Mouse (Mus musculus) liver, embryonic 14.5 days (tissue): ENCODE measurements around the gene Siva1. TPM values are rescaled to one million over a fixed set of nuclear protein-coding genes. Genes with fewer than 3 reads are reported as not detected.

Experiments used
- ATAC-seq: fragments of 200-750 bp; cut with Nextera tagmentation; 2 replicates; pipeline ENCODE4 v1.8.0; 2017; ENCODE audit warnings: moderate number of reproducible peaks, mild to moderate bottlenecking, moderate library complexity; ENCODE audit not compliant: insufficient read depth
- DNase-seq, 3 experiments: peaks; one replicate each; pipeline ENCODE4 v3.0.0-alpha.2; 2012 to 2013; ENCODE audit warnings: low read depth in 3 of 3, low spot score in 3 of 3
- H3K27ac ChIP-seq: fragments of 300-500 bp; sonication (generic); 2 replicates; pipeline ENCODE4 v1.5.1; 2014; ENCODE audit warnings: moderate library complexity, mild to moderate bottlenecking, control low read depth, inconsistent platforms
- H3K27me3 ChIP-seq: fragments of 300-500 bp; sonication (generic); 2 replicates; pipeline ENCODE4 v1.6.1; 2014; ENCODE audit warnings: mild to moderate bottlenecking, low read length, moderate library complexity; ENCODE audit not compliant: control insufficient read depth, insufficient read depth
- H3K36me3 ChIP-seq: fragments of 300-500 bp; sonication (generic); replicated peaks from 2 replicates; pipeline ENCODE4 v1.6.1; 2014; ENCODE audit warnings: low read depth; ENCODE audit not compliant: control insufficient read depth, insufficient read depth
- H3K4me1 ChIP-seq, 2 experiments: fragments of 200-500 bp in 1 of 2; fragments of 300-500 bp in 1 of 2; sonication (generic) in 1 of 2; replicated peaks; 2 replicates each; pipeline ENCODE4 v1.6.1; 2012 to 2014; ENCODE audit warnings: antibody characterized with exemption in 1 of 2, inconsistent platforms in 1 of 2, low read length in 1 of 2; ENCODE audit not compliant: control insufficient read depth in 2 of 2, insufficient read depth in 2 of 2
- H3K4me2 ChIP-seq: fragments of 300-500 bp; sonication (generic); 2 replicates; pipeline ENCODE4 v1.6.1; 2014; ENCODE audit warnings: low read depth, mild to moderate bottlenecking, control low read depth, moderate library complexity
- H3K4me3 ChIP-seq, 2 experiments: fragments of 200-500 bp in 1 of 2; fragments of 300-500 bp in 1 of 2; sonication (generic) in 1 of 2; 2 replicates each; pipeline ENCODE4 v1.5.1; 2012 to 2014; ENCODE audit warnings: low read depth in 2 of 2, low read length in 2 of 2, mild to moderate bottlenecking in 2 of 2, control low read depth in 1 of 2, inconsistent platforms in 1 of 2, moderate library complexity in 1 of 2; ENCODE audit not compliant: insufficient read depth in 1 of 2
- H3K9ac ChIP-seq: fragments of 300-500 bp; sonication (generic); replicated peaks from 2 replicates; pipeline ENCODE4 v1.6.1; 2014; ENCODE audit warnings: mild to moderate bottlenecking, control low read depth, moderate library complexity
- H3K9me3 ChIP-seq: fragments of 300-500 bp; sonication (generic); 2 replicates; pipeline ENCODE4 v1.6.1; 2016; ENCODE audit warnings: low read length, mixed read lengths; ENCODE audit not compliant: control insufficient read depth
- CTCF ChIP-seq: IDR thresholded peaks from 2 replicates; pipeline ENCODE4 v1.5.1; 2016; ENCODE audit warnings: antibody characterized with exemption, low read depth, control low read depth
- EP300 ChIP-seq: IDR thresholded peaks from 2 replicates; pipeline ENCODE4 v1.6.1; 2016; ENCODE audit warnings: antibody characterized with exemption, low read depth
- WGBS: fragments of 180-500 bp; shearing (Covaris S2); extraction: QIAGEN DNeasy Blood & Tissue Kit; methylation state at CpG from one replicate; pipeline ENCODE4 v1.1.7; 2014; ENCODE audit not compliant: insufficient replicate concordance; 5-methylcytosine and 5-hydroxymethylcytosine counted together
- microRNA-seq: library from miRNA; unstranded; fragments of <30 nt; microRNA quantifications from one replicate; pipeline ENCODE4, GENCODE M21; 2016
- polyA plus RNA-seq, 2 experiments: library from polyadenylated mRNA; depleted of rRNA in 1 of 2; stranded (reverse) in 1 of 2; unstranded in 1 of 2; fragments of >200 nt; fragmentation: Nextera tagmentation in 1 of 2; extraction: Ambion mirVana in 1 of 2; gene quantifications; 2 replicates each; pipeline versions ENCODE4 v1.2.1 to v1.2.3; 2012 to 2014

Siva1 gene
- polyA plus RNA-seq, 2 experiments = 70.6 to 157 TPM

GRCm38 (mm10) chr12:112688458-112688857 is 44.0 kb downstream of the Siva1 start:
- no peak overlapping the region for H3K4me3 ChIP-seq
- H3K4me2 ChIP-seq = no peak overlapping the region
- 14% methylated on average over 15 of the region's 15 CpGs for WGBS
- no peaks in the 10 kb centered on the region for H3K36me3 ChIP-seq
- H3K27ac ChIP-seq = no peak overlapping the region
- no peak for DNase-seq
- H3K4me1 ChIP-seq = peaks cover 0 to 6% of the 10 kb centered on the region in 2 experiments; a peak in 2 of 4 replicates
- H3K27me3 ChIP-seq = no peaks in the 10 kb centered on the region; the same call in 1 of the 2 replicates
- ATAC-seq = no peak
- no peak for TF ChIP-seq CTCF
- no peak for TF ChIP-seq EP300
- H3K9me3 ChIP-seq = no peaks in the 10 kb centered on the region
- H3K9ac ChIP-seq = no peak overlapping the region

- TF ChIP-seq EP300 (no peak), CTCF (no peak)
- DNase-seq (peak; percentile 69 to 75 (median 71)), ATAC-seq (peak; percentile 93)
- Histone ChIP-seq H3K36me3 (no peaks in the 10 kb centered on the region), H3K9me3 (no peaks in the 10 kb centered on the region), H3K4me1 (peaks cover 0 to 14% of the 10 kb centered on the region in 2 experiments; a peak in 2 of 4 replicates), H3K27ac (peak overlapping the region; percentile 17; the same call in 1 of the 2 replicates), H3K27me3 (no peaks in the 10 kb centered on the region), H3K4me2 (peak overlapping the region; percentile 77), H3K9ac (peak overlapping the region; percentile 78), H3K4me3 (peak overlapping the region; percentile 72 to 81)
- WGBS = 2% methylated on average over 54 of the region's 54 CpGs
Observed at GRCm38 (mm10) chr12:112693185-112694126, 49.0 kb downstream of the Siva1 start.

GRCm38 (mm10) chr12:112694127-112694475 is 49.6 kb downstream of the Siva1 start:
- DNase-seq (no peak), ATAC-seq (no peak)
- no peaks in the 10 kb centered on the region for H3K27me3 ChIP-seq
- TF ChIP-seq EP300 (no peak), CTCF (no peak)
- WGBS = 70% methylated on average over 10 of the region's 10 CpGs
- H3K4me2 ChIP-seq = peak overlapping the region; percentile 77
- H3K36me3 ChIP-seq = no peaks in the 10 kb centered on the region
- H3K9ac ChIP-seq = no peak overlapping the region; the same call in 1 of the 2 replicates
- no peak overlapping the region for H3K4me3 ChIP-seq
- peaks cover 0 to 14% of the 10 kb centered on the region in 2 experiments; a peak in 2 of 4 replicates for H3K4me1 ChIP-seq
- H3K9me3 ChIP-seq = no peaks in the 10 kb centered on the region
- no peak overlapping the region for H3K27ac ChIP-seq

GRCm38 (mm10) chr12:112696806-112697425 is 52.4 kb downstream of the Siva1 start:
- Histone ChIP-seq H3K4me3 (no peak overlapping the region), H3K36me3 (no peaks in the 10 kb centered on the region), H3K4me1 (peaks cover 0 to 14% of the 10 kb centered on the region in 2 experiments; a peak in 2 of 4 replicates), H3K4me2 (no peak overlapping the region), H3K9ac (no peak overlapping the region), H3K27ac (no peak overlapping the region), H3K9me3 (no peaks in the 10 kb centered on the region), H3K27me3 (peaks cover 4% of the 10 kb centered on the region; the same call in 1 of the 2 replicates)
- TF ChIP-seq CTCF = no peak
- TF ChIP-seq EP300 = no peak
- DNase-seq = no peak
- 62% methylated on average over 3 of the region's 3 CpGs for WGBS
- no peak for ATAC-seq

Small RNA genes within 50 kb of the gene (microRNA-seq; reads per million reads assigned to microRNA genes)
- gene Mir6939 = not detected

Other genes with a start within 250 kb of the Siva1 start
- 0.02 and 0.04 TPM in 2 replicates for gene A530016L24Rik, start 155.2 kb upstream of the Siva1 start, polyA plus RNA-seq (2012; rRNA removed)
- 0.06 and 0.09 TPM in 2 replicates for gene A530016L24Rik, start 155.2 kb upstream of the Siva1 start, polyA plus RNA-seq (2014; fragmentation: Nextera tagmentation; extraction: Ambion mirVana)
- 0.02 and 0.09 TPM in 2 replicates for gene Tmem179, start 127.9 kb upstream of the Siva1 start, polyA plus RNA-seq (2012; rRNA removed)
- 0.05 and 0.08 TPM in 2 replicates for gene Tmem179, start 127.9 kb upstream of the Siva1 start, polyA plus RNA-seq (2014; fragmentation: Nextera tagmentation; extraction: Ambion mirVana)
- 4.8 and 6.2 TPM in 2 replicates for gene Inf2, start 55.9 kb upstream of the Siva1 start, polyA plus RNA-seq (2012; rRNA removed)
- gene Inf2, start 55.9 kb upstream of the Siva1 start, polyA plus RNA-seq (2014; fragmentation: Nextera tagmentation; extraction: Ambion mirVana) = 2.0 and 2.1 TPM in 2 replicates
- 3.7 and 5.4 TPM in 2 replicates for gene Adssl1, start 24.6 kb upstream of the Siva1 start, polyA plus RNA-seq (2012; rRNA removed)
- 7.6 and 8.5 TPM in 2 replicates for gene Adssl1, start 24.6 kb upstream of the Siva1 start, polyA plus RNA-seq (2014; fragmentation: Nextera tagmentation; extraction: Ambion mirVana)
- gene Akt1, start 30.2 kb downstream of the Siva1 start, polyA plus RNA-seq (2012; rRNA removed) = 33.6 and 41.2 TPM in 2 replicates
- gene Akt1, start 30.2 kb downstream of the Siva1 start, polyA plus RNA-seq (2014; fragmentation: Nextera tagmentation; extraction: Ambion mirVana) = 9.9 and 17.2 TPM in 2 replicates
- gene Zbtb42, start 34.1 kb downstream of the Siva1 start, polyA plus RNA-seq (2012; rRNA removed) = 0.69 and 0.74 TPM in 2 replicates
- 0.64 and 1.1 TPM in 2 replicates for gene Zbtb42, start 34.1 kb downstream of the Siva1 start, polyA plus RNA-seq (2014; fragmentation: Nextera tagmentation; extraction: Ambion mirVana)
- 3.4 and 4.2 TPM in 2 replicates for gene Cep170b, start 75.8 kb downstream of the Siva1 start, polyA plus RNA-seq (2012; rRNA removed)
- 1.9 and 2.6 TPM in 2 replicates for gene Cep170b, start 75.8 kb downstream of the Siva1 start, polyA plus RNA-seq (2014; fragmentation: Nextera tagmentation; extraction: Ambion mirVana)
- gene Pld4, start 116.0 kb downstream of the Siva1 start, polyA plus RNA-seq (2012; rRNA removed) = 13.3 and 14.3 TPM in 2 replicates
- 12.5 and 14.7 TPM in 2 replicates for gene Pld4, start 116.0 kb downstream of the Siva1 start, polyA plus RNA-seq (2014; fragmentation: Nextera tagmentation; extraction: Ambion mirVana)
- gene Ahnak2, start 158.0 kb downstream of the Siva1 start, polyA plus RNA-seq (2012; rRNA removed) = 0.06 and 0.10 TPM in 2 replicates
- gene Ahnak2, start 158.0 kb downstream of the Siva1 start, polyA plus RNA-seq (2014; fragmentation: Nextera tagmentation; extraction: Ambion mirVana) = 0.13 and 0.14 TPM in 2 replicates
- 0.15 and 0.21 TPM in 2 replicates for gene Clba1, start 164.3 kb downstream of the Siva1 start, polyA plus RNA-seq (2012; rRNA removed)
- 0.25 and 0.40 TPM in 2 replicates for gene Clba1, start 164.3 kb downstream of the Siva1 start, polyA plus RNA-seq (2014; fragmentation: Nextera tagmentation; extraction: Ambion mirVana)
- 34.1 and 39.9 TPM in 2 replicates for gene Cdca4, start 184.7 kb downstream of the Siva1 start, polyA plus RNA-seq (2012; rRNA removed)
- 61.3 and 66.9 TPM in 2 replicates for gene Cdca4, start 184.7 kb downstream of the Siva1 start, polyA plus RNA-seq (2014; fragmentation: Nextera tagmentation; extraction: Ambion mirVana)
- gene Gpr132, start 223.5 kb downstream of the Siva1 start, polyA plus RNA-seq (2012; rRNA removed) = 0.30 and 0.51 TPM in 2 replicates
- 0.16 and 0.27 TPM in 2 replicates for gene Gpr132, start 223.5 kb downstream of the Siva1 start, polyA plus RNA-seq (2014; fragmentation: Nextera tagmentation; extraction: Ambion mirVana)